Mouse (Mus musculus) heart, postnatal 10 days (tissue): Measurements from ENCODE around the gene Dcaf7. TPM values are rescaled to one million over a fixed set of nuclear protein-coding genes. Genes with fewer than 3 reads are reported as not detected.

Experiments
- DNase-seq, 2 experiments: peaks; one replicate each; pipeline ENCODE4 v3.0.0; 2021
- intact Hi-C: fragments of 180-260 bp; cut with DNase I; formaldehyde crosslinking; loops from one replicate; pipeline ENCODE4 v1.15.1; 2025
- total RNA-seq, 2 experiments: library from RNA; stranded (reverse); gene quantifications; 2 replicates each; pipeline ENCODE4 v1.2.3; 2021

The Dcaf7 gene
- total RNA-seq, 2 experiments from 2014 or later, result 54.6 to 57.6 TPM

DNA sequence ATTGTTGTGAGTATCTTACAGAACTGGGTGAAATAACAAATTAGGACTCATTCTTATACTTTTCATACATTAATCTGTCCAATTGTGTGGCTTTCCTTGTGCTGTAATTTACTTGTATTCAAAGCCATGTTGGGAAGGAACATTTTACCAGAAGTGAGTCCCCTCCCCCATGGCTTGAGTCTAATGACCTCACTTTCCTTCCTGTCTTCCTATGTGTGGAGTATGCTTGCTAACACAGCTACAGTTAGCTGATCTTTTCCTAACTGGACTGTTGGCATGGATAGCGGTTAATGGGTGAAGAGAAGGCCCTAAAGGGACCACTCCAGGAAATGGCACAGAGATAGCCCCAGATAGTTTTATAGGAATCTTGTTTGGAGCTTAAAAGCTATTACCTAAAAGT is 61.6 kb downstream of the Dcaf7 start:
- intact Hi-C loops, result loop anchor here (2.0 kb wide), 1 partner anchor 13 kb away; the partner anchor contains the start of gene Map3k3
- DNase-seq, result peak; percentile 55 to 57

DNA sequence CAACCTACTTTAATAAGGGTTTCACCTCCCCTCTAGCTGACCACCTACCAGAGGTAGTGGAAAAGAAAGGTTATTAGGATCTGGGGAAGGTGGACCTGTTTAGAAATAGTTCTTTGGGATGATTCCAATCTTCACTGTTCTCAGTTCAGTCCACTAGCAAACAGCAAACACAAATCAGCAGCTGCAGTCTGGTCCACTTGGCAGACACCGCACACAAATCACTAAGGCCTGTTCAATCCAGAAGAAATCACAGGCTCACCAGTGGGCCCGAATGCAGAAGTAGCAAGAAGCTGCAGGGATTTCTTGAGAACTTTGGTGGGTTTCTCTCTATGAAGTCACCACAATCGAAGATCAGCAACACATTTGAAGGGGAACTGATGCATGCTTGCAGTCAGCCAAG is 66.2 kb downstream of the Dcaf7 start:
- intact Hi-C loops, result no loop called here
- DNase-seq, result peak; percentile 22 to 24

DNA sequence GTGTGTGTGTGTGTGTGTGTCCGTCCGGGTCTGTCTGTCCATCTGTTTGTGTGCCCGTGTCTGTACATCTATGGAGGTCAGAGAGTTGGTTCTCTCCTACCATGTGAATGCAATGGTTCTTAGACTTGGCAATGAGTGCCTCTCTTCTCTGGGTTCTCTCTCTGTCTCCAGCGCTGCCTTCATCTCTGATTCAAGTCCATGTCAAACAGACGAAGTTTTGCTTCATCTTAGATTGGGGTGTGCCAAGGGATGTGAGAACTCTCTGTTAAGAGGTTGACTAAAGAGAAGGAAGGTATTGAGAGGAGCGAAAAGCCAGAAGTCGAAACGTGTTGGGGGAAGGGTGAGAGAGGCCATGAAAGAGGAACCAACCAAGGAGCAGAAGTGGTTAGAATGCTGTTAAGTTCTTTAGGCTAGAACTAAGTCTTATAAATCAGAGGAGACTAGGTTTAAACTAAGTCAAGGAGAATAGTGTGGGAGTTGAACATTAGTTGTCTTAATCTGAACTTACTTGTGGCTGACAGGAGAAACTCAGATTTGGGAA is 69.4 kb downstream of the Dcaf7 start:
- no peak for DNase-seq

More for the DNA sequence above, 69.4 kb downstream of the Dcaf7 start:
- intact Hi-C loops, result no loop called here

Other genes starting within 250 kb of the Dcaf7 start
- 10 to 100 TPM in 1 of 2 experiments, 1 to 10 TPM in 1; 8.0 to 15.4 TPM for gene Cyb561, start 83.5 kb upstream of the Dcaf7 start, total RNA-seq
- gene Ace, start 68.9 kb upstream of the Dcaf7 start, total RNA-seq, result 10 to 100 TPM; 20.4 to 29.1 TPM
- not detected for gene Ace3, start 42.2 kb upstream of the Dcaf7 start, total RNA-seq
- gene Kcnh6, start 28.7 kb upstream of the Dcaf7 start, total RNA-seq, result under 1 TPM in 1 of 2 experiments, not detected in 1; 0.31 TPM
- 10 to 100 TPM; 49.4 to 50.1 TPM for gene Taco1, start 29.2 kb downstream of the Dcaf7 start, total RNA-seq
- 10 to 100 TPM; 50.5 to 50.6 TPM for gene Map3k3, start 47.7 kb downstream of the Dcaf7 start, total RNA-seq
- not detected for gene Gm10840, start 124.0 kb downstream of the Dcaf7 start, total RNA-seq
- gene Limd2, start 124.0 kb downstream of the Dcaf7 start, total RNA-seq, result 10 to 100 TPM; 13.6 to 14.1 TPM
- 10 to 100 TPM; 11.1 to 12.9 TPM for gene Strada, start 165.3 kb downstream of the Dcaf7 start, total RNA-seq
- 10 to 100 TPM; 79.9 to 83.2 TPM for gene Ccdc47, start 179.5 kb downstream of the Dcaf7 start, total RNA-seq
- 10 to 100 TPM; 37.3 to 38.8 TPM for gene Ddx42, start 180.1 kb downstream of the Dcaf7 start, total RNA-seq
- gene Ftsj3, start 219.2 kb downstream of the Dcaf7 start, total RNA-seq, result 10 to 100 TPM; 22.3 to 24.7 TPM
- 100 to 1,000 TPM; 107 to 109 TPM for gene Psmc5, start 219.3 kb downstream of the Dcaf7 start, total RNA-seq
- 10 to 100 TPM; 28.1 to 28.4 TPM for gene Smarcd2, start 236.1 kb downstream of the Dcaf7 start, total RNA-seq
- gene Tcam1, start 239.8 kb downstream of the Dcaf7 start, total RNA-seq, result under 1 TPM in 1 of 2 experiments, not detected in 1; 0.07 TPM